Mouse (Mus musculus) brain, embryonic 14.5 days (tissue): ENCODE data around the gene H2-DMb1.

Source experiments
- CTCF ChIP-seq: fragments of 200-500 bp; IDR thresholded peaks from 2 replicates; pipeline ENCODE4 v1.5.1; 2012; ENCODE audit warnings: inconsistent platforms, mild to moderate bottlenecking, moderate library complexity, borderline replicate concordance; ENCODE audit not compliant: insufficient read depth, insufficient read length; ENCODE audit errors: extremely low read depth
- POLR2A ChIP-seq: fragments of 200-500 bp; IDR thresholded peaks from 2 replicates; pipeline ENCODE4 v1.6.1; 2012; ENCODE audit warnings: mild to moderate bottlenecking, inconsistent platforms, borderline replicate concordance; ENCODE audit not compliant: poor library complexity, insufficient read depth, insufficient read length, severe bottlenecking; ENCODE audit errors: extremely low read depth

GRCm38 (mm10) chr17:34143461-34143860, 9.4 kb upstream of the H2-DMb1 start:
- no peak for TF ChIP-seq CTCF
- TF ChIP-seq POLR2A: no peak
